Mouse (Mus musculus) liver, embryonic 11.5 days (tissue): Measurements from ENCODE around the gene Parvb. TPM values are rescaled to one million over a fixed set of nuclear protein-coding genes. Genes with fewer than 3 reads are reported as not detected.

ENCODE experiments used
- polyA plus RNA-seq: library from polyadenylated mRNA; unstranded; fragments of >200 nt; fragmentation: Nextera tagmentation; extraction: Ambion mirVana; gene quantifications from 2 replicates; pipeline ENCODE4 v1.2.1, GENCODE M21; 2014

Parvb gene
- polyA plus RNA-seq, 1 experiment from 2014 or later = 15.4 TPM

Other genes starting within 250 kb of the Parvb start
- gene Efcab6, start 166.7 kb upstream of the Parvb start, polyA plus RNA-seq = not detected in 2 replicates
- gene Sult4a1, start 126.3 kb upstream of the Parvb start, polyA plus RNA-seq = 0.81 and 0.88 TPM in 2 replicates
- gene Pnpla5, start 108.9 kb upstream of the Parvb start, polyA plus RNA-seq = not detected in 2 replicates
- 1.4 and 2.3 TPM in 2 replicates for gene Pnpla3, start 64.2 kb upstream of the Parvb start, polyA plus RNA-seq
- 137 and 148 TPM in 2 replicates for gene Samm50, start 39.8 kb upstream of the Parvb start, polyA plus RNA-seq
- 5.9 and 6.0 TPM in 2 replicates for gene Parvg, start 92.0 kb downstream of the Parvb start, polyA plus RNA-seq
- gene Shisal1, start 215.1 kb downstream of the Parvb start, polyA plus RNA-seq = 0.25 and 0.51 TPM in 2 replicates